Mouse (Mus musculus) E14TG2a.4 (cell line): ENCODE data around the gene Tmco5.

ENCODE experiments used
- CTCF ChIP-seq: conservative IDR thresholded peaks from 2 replicates; pipeline ENCODE4 v1.5.1; 2014; ENCODE audit warnings: low read length
- NANOG ChIP-seq: IDR thresholded peaks from 2 replicates; pipeline ENCODE4 v1.6.1; 2014; ENCODE audit warnings: borderline replicate concordance, low read length, mixed read lengths

DNA sequence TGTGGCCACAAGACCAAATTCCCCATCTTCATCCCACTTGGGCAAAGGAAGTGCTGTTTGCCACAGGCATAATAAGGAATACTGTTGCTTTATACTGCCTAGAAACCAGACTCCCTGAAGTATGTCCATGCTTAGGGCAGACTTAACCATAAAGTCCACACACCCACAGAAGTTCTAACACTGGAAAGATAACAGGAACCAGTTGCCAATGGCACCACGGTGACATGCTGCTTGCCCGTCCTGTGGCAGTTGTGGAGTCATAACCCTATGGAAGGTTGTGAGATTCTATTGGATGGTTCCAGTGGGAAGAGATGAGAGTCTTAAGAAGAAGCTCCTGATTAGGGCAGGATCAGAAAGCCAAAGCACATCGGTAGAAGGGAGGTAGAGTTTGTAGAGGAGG, at the start of gene Tmco5:
- TF ChIP-seq CTCF (no peak), NANOG (no peak)
